Mouse (Mus musculus) MN1 (cell line): ENCODE measurements around the gene Hist1h2af.

Experiments
- DNase-seq: peaks from one replicate; pipeline ENCODE4 v3.0.0-alpha.2; 2016; ENCODE audit warnings: low spot score

Hist1h2af gene

GRCm38 (mm10) chr13:23515281-23515680 lies 18.4 kb upstream of the Hist1h2af start:
- no peak for DNase-seq

DNA sequence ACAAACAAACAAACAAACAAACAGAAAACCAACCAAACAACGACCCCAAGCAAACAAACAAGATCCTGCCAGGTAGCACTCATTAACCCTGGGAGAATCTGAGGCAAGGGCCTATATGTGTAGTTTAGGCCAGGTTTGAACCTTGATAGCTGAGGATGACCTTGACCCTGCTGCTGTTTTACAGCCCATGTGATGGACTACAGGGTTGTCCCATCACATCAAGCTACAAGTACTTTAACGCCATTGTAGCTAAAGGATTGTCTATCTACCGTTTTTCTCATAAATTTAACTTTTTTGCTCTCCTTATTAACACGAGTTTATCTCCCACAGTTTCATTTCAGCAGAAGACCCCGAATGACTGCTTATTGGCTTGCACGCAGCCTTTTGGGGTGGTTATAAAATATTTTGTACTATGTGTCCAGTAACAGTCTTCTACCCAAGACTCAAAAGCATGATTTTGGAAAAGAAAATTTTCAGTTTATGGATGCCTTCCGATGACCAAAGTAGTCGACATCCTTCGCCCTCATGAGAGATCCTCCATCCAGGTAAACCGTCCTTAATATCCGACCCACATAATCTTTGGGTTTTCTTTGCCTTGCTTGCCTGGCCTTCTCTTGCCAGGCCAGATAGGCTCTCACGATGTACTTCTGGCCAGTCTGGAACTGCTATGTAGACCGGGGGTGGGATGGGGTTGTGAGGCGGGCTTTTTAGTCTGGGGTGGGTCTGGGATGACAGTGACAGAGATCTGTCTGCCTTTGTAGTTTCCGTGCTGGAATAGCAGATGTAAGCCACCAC lies 17.7 kb upstream of the Hist1h2af start:
- no peak for DNase-seq

- peak; percentile 82 for DNase-seq
Observed at GRCm38 (mm10) chr13:23516822-23517602, 16.7 kb upstream of the Hist1h2af start.

GRCm38 (mm10) chr13:23517603-23518294 lies 16.0 kb upstream of the Hist1h2af start:
- DNase-seq: peak; percentile 86

GRCm38 (mm10) chr13:23518295-23518603 lies 15.5 kb upstream of the Hist1h2af start:
- DNase-seq: no peak

- DNase-seq: peak; percentile 85
Observed at GRCm38 (mm10) chr13:23518885-23519284, 14.8 kb upstream of the Hist1h2af start.

GRCm38 (mm10) chr13:23519416-23519815 lies 14.3 kb upstream of the Hist1h2af start:
- DNase-seq: peak; percentile 85

DNA sequence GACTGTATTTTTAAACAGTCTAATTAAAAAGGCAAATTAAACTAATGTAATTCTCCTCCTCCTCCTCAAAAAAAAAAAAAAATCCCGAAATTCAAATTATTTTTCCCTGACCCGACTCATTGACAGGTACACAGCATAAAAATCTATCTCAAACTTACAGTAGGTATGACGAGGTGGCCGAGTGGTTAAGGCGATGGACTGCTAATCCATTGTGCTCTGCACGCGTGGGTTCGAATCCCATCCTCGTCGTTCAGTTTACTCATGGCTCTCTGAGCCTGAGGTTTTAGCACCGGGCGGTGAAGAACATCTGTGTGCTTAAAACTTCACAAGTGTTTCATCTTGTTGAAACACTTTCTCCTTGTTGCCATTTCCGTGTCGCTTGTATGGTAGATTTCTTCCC lies 12.0 kb upstream of the Hist1h2af start:
- peak; percentile 77 for DNase-seq

DNA sequence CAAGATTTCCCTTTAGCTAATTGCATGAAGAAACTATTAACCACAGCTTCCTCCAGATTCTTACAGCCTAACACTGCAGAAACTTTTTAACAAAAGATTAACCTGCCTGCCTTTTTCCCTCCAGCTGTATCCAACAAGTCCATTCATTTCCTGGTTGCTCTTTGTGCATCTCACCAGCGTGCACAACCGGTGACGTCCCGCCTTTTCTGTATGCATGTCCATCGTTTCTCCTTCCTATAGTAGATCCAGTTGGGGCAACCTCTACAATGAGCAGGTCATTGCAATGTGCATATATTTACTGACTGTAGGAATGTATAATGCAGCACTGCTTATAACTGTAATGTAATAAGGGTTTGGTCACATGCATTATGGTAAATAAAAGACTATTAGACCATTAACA lies 9.7 kb upstream of the Hist1h2af start:
- DNase-seq: no peak

GRCm38 (mm10) chr13:23524654-23525053 lies 9.1 kb upstream of the Hist1h2af start:
- DNase-seq: peak; percentile 83

GRCm38 (mm10) chr13:23525901-23526300 lies 7.8 kb upstream of the Hist1h2af start:
- peak; percentile 67 for DNase-seq

- DNase-seq: peak; percentile 94
Observed at GRCm38 (mm10) chr13:23526312-23526711, 7.4 kb upstream of the Hist1h2af start.

- no peak for DNase-seq
Observed at GRCm38 (mm10) chr13:23529005-23529404, 4.7 kb upstream of the Hist1h2af start.

GRCm38 (mm10) chr13:23529480-23530165 lies 4.1 kb upstream of the Hist1h2af start:
- DNase-seq: no peak

DNA sequence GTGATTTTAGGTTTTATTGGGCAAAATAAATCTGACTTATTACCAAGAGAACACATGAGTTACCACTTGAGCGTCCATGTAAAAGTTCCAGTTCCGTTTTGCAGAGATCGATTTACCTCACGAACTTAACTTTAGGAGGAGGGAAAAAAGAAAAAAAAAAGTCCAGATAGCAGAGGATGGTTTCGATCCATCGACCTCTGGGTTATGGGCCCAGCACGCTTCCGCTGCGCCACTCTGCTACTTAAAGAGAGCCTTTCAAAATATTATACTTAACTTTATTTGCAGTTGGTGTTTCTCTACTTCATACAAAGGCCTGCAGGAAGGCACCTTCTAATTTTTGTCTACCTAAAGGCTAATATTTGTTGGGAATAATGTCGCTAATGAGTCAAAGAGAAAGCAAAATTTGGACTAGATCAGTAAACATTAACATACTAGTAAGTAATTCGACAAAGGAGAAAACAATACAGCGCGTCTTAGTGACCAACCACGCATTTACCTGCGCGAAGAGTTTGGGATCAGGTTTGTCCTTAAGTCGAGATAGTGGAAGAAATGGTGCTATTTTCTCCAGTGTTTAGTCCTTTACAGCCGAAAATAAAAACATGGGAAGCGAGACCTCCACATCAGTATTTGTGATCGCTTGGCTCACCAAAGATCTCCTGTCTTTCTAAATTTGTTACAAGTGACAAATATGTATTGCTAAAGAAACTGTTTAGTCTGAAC lies 3.4 kb upstream of the Hist1h2af start:
- peak; percentile 75 for DNase-seq

DNA sequence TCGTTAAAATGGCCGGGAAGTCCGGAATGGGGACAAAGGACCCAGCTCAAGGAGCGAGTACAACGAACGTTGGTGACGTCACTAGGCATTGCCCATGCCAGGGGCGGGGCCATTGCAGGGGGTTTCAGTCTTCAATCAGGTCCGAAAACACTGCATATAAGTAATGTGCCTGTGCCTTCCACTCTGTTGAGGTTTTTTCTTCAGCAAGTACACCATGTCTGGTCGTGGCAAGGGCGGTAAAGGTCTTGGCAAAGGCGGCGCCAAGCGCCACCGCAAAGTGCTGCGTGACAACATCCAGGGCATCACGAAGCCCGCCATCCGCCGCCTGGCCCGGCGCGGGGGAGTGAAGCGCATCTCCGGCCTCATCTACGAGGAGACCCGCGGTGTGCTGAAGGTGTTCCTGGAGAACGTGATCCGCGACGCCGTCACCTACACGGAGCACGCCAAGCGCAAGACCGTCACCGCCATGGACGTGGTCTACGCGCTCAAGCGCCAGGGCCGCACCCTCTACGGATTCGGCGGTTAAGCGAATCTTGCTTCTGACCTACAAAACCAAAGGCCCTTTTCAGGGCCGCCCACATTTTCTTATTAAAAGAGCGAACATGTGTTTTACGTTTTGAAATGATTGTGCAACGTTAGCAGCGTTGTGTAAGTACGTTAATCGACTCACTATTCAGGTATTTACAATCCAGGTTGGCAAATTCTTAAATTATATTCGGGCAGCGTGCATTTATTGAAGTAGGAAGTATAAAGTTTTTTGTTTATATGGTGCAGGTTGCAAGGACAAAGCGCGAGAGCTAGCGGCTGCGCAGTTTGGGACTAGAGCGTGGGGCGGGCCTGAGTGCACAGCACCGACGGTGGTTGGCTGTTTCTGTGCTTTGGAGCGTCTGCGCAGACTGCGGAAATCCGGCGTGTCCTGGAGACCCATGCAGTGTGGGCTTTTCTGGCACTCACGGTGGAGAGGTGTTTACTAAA lies 2.5 kb upstream of the Hist1h2af start, which contains the start of gene Hist1h4h:
Gene Hist1h4h (plus strand): TSS at position 150 of the 975 bp plus-strand sequence.
- peak; percentile 96 for DNase-seq

DNA sequence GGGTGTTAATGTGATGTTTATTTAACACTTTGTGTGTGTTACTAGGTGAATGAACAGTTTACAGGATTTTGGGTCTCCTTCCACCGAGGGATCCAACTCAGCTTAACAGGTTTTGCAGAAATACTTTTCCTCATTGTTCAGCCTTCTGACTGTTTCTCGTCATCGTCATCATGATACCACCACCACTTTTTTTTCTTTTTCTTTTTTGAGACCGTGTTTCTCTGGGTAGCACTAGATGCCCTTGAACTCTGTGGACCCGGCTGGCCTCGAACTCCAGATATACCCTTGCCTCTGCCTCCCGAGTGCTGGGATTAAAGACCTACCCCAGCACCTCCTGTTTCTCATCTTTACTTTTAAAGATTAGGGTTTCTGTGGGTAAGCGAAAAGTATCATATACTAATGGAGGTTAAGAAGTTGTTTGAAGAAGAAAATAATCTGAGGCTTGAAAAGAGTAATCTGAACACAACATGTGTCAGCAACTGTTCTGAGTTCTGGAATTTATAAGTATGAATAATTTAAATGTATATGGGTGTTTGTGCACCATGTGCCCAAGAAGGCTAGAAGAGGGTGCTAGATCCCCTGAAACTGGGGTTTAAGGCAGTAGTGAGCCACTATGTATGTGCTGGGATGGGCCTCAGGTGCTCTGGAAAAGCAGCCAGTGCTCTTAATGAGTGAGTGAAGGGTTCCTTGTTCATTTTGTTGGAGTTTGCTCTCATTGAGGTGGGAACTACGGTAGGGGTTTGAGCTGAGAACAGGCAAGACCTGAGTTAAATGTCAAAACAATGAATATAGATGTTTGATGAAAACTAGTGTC lies 1.2 kb upstream of the Hist1h2af start:
- DNase-seq: no peak

DNA sequence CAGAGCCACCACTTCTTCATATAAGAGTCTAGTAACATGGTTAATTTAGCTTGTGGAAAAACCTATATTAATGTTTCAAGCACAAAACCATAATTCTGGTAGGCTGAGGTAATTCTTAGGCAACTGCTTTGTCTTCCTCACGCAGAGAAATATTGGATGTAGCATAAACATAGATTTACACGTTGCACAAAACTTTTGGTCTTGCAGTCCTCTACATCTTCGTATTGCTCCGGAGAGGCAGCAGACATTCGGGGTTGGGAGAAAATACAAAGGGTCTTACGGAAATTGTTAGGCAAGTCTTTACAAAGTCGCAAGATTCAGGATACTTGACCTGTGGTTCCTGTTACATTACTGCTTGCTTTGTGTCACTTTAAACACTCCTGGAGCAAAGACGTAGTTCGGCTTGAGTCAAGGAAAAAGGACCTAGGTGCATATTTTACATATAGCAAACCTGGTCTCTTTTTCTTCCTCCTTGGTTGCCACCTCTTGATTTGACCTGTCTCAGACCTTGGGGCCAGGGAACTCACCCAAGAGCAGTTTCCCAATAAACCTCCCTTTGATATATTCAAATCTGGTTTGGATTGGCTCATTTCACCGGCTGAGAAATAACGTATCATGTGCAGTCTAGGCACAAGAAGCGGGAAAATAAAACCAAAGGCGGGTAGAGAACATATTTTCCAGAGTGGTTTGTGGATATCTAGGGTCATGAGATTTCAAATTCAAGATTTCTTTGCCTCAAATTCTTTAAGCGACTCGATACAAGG lies 844 bp downstream of the Hist1h2af start:
- DNase-seq: peak; percentile 37
